Mouse (Mus musculus): ENCODE measurements around the gene Platr17. TPM values are rescaled to one million over a fixed set of nuclear protein-coding genes. Genes with fewer than 3 reads are reported as not detected.

Gene Platr17
- total and polyA plus RNA-seq, 3 experiments: not detected

DNA sequence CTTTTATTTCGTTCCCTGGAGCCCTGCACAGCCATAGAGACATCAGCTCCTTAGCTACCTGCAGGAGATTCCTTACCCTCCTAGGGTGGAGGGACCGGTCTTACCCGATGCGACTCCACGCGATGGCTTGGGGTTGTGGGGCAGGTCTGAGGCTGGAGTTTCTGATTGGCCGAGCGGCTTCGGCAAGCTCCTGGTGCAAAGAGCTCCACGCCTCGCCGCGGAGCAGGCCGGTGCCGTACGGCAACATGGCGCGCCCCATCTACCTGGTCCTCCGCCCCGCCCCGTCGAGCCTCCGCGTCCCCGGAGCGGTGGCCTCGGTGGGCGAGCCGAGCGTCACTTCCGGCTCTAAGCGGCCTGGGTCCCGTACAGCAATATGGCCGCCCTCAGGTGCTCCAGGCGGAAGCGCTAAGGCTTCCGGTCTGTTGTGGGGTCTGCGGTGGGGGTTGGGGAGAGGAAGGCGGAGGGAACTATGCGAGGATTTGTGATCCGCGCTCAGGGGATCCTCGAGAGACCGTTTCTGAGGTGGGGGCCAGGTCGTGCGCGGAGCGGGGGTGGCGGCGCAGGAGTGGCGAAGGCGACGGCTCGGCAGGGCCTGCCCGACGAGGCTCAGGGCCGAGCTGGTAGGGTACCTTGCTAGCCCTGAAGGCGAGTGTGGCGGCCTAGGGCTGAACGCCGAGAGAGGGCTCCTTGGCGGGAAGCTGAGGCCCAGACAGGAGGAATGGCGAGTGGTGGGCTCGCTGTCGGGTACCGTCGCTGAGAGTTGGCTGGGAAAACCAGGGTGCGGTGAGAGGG lies 4.3 kb downstream of the Platr17 start, which contains the start of gene Daxx:
Daxx (plus strand) TSS at position 338 of the 792 bp plus-strand sequence.
- Histone ChIP-seq H3K4me2 (ENCODE audit: insufficient read depth, low read depth, poor library complexity, severe bottlenecking) (peak within 1 kb of the TSS; percentile 83), H3K36me3 (replicated peaks in 1 of 2; ENCODE audit: control insufficient read depth in 1 of 2, insufficient read depth in 1 of 2, low read length in 1 of 2) (peaks cover 30 to 32% of the 10 kb centered on the region in 2 experiments), H3K9ac (ENCODE audit: insufficient read depth, low read depth) (peak within 1 kb of the TSS; percentile 80), H3K9me3 (replicated peaks; ENCODE audit: low read length) (no peaks in the 10 kb centered on the region), H3K27me3 (replicated peaks) (no peaks in the 10 kb centered on the region), H3K27ac (ENCODE audit: insufficient read depth, low read depth) (peak within 1 kb of the TSS; percentile 87), H3K4me3 (replicated peaks in 1 of 3; ENCODE audit: low read depth in 2 of 3, low read length in 2 of 3, poor library complexity in 1 of 3) (peak within 1 kb of the TSS; percentile 72 to 90 (median 89)), H3K79me2 (replicated peaks; ENCODE audit: control insufficient read depth, extremely low read depth, insufficient read depth, poor library complexity, severe bottlenecking) (peaks cover 12% of the 10 kb centered on the region; the same call in 1 of the 2 replicates), H3K4me1 (ENCODE audit: control insufficient read depth in 1 of 2, insufficient read depth in 2 of 2) (peaks cover 0 to 25% of the 10 kb centered on the region in 2 experiments; a peak in 2 of 4 replicates)
- peak; percentile 70; the same call in 1 of the 2 replicates for TF ChIP-seq MAZ (IDR thresholded peaks at IDR 0.05; ENCODE audit: low read depth, low read length)
- peak; percentile 88 for TF ChIP-seq POLR2A (IDR thresholded peaks at IDR 0.05; ENCODE audit: low read depth, low read length)
- no peak for TF ChIP-seq CHD1 (IDR thresholded peaks at IDR 0.05; ENCODE audit: low read depth, low read length)
- TF ChIP-seq ELF1 (IDR thresholded peaks at IDR 0.05; ENCODE audit: low read depth, low read length): peak; percentile 98
- TF ChIP-seq RAD21 (IDR thresholded peaks at IDR 0.05; ENCODE audit: low read depth, low read length): no peak
- TF ChIP-seq BHLHE40 (IDR thresholded peaks at IDR 0.05; ENCODE audit: low read depth, low read length): 0 out of 2 replicates have a peak, but pooled peaks have one; percentile 3
- TF ChIP-seq ZKSCAN1 (IDR thresholded peaks at IDR 0.05; ENCODE audit: borderline replicate concordance, low read depth, low read length): no peak
- peak; percentile 59; the same call in 1 of the 2 replicates for TF ChIP-seq NELFE (IDR thresholded peaks at IDR 0.05; ENCODE audit: low read depth, low read length)
- TF ChIP-seq TCF12 (IDR thresholded peaks at IDR 0.05; ENCODE audit: low read depth, low read length): peak; percentile 53; the same call in 1 of the 2 replicates
- TF ChIP-seq UBTF (IDR thresholded peaks at IDR 0.05; ENCODE audit: low read depth, low read length): 0 out of 2 replicates have a peak, but pooled peaks have one; percentile 68
- peak; percentile 51 for TF ChIP-seq SIN3A (IDR thresholded peaks at IDR 0.05; ENCODE audit: low read length)
- peak; percentile 96 for TF ChIP-seq HCFC1 (IDR thresholded peaks at IDR 0.05; ENCODE audit: low read depth, low read length)
- TF ChIP-seq MAX (IDR thresholded peaks at IDR 0.05; ENCODE audit: low read length): peak; percentile 76; the same call in 1 of the 2 replicates
- no peak for TF ChIP-seq MAFK (IDR thresholded peaks at IDR 0.05; ENCODE audit: insufficient replicate concordance, low read length)
- no peak for TF ChIP-seq USF1 (IDR thresholded peaks at IDR 0.05; ENCODE audit: low read depth, low read length)
- no peak for TF ChIP-seq E2F4 (IDR thresholded peaks at IDR 0.05; ENCODE audit: insufficient replicate concordance, low read depth, low read length)
- peak; percentile 57 for TF ChIP-seq MYC (IDR thresholded peaks at IDR 0.05; ENCODE audit: low read depth, low read length)
- TF ChIP-seq JUND (conservative IDR thresholded peaks at IDR 0.05; ENCODE audit: low read depth, low read length): no peak
- TF ChIP-seq GABPA (IDR thresholded peaks at IDR 0.05; ENCODE audit: insufficient replicate concordance, low read depth, low read length): peak; percentile 15; the same call in 1 of the 2 replicates
- TF ChIP-seq RCOR1 (conservative IDR thresholded peaks at IDR 0.05; ENCODE audit: low read depth, low read length): peak; percentile 80
- peak; percentile 65; the same call in 1 of the 2 replicates for TF ChIP-seq ZMIZ1 (IDR thresholded peaks at IDR 0.05; ENCODE audit: low read depth, low read length)
- no peak for TF ChIP-seq ZC3H11A (IDR thresholded peaks at IDR 0.05; ENCODE audit: low read depth, low read length)
- peak; percentile 58 for TF ChIP-seq MXI1 (IDR thresholded peaks at IDR 0.05; ENCODE audit: low read depth, low read length)
- TF ChIP-seq POLR2AphosphoS2 (IDR thresholded peaks at IDR 0.05; ENCODE audit: low read depth, low read length): 0 out of 2 replicates have a peak, but pooled peaks have one; percentile 59
- TF ChIP-seq IRF4 (IDR thresholded peaks at IDR 0.05; ENCODE audit: low read depth, low read length): no peak; the same call in 1 of the 2 replicates
- TF ChIP-seq EP300 (IDR thresholded peaks at IDR 0.05; ENCODE audit: low read length): no peak
- no peak for TF ChIP-seq CTCF (conservative IDR thresholded peaks at IDR 0.05 in 1 of 2, IDR thresholded peaks at IDR 0.05 in 1 of 2; ENCODE audit: low read depth in 2 of 2, low read length in 2 of 2)
- TF ChIP-seq ETS1 (conservative IDR thresholded peaks at IDR 0.05; ENCODE audit: low read depth, low read length): no peak; the same call in 1 of the 2 replicates
- peak; percentile 89 for TF ChIP-seq CHD2 (IDR thresholded peaks at IDR 0.05; ENCODE audit: low read length)
- TF ChIP-seq ZNF384 (IDR thresholded peaks at IDR 0.05; ENCODE audit: low read depth, low read length): no peak
- peak; percentile 86; the same call in 1 of the 2 replicates for TF ChIP-seq KAT2A (IDR thresholded peaks at IDR 0.05; ENCODE audit: insufficient replicate concordance, low read length)
- peak; percentile 84 for TF ChIP-seq NRF1 (IDR thresholded peaks at IDR 0.05; ENCODE audit: low read depth, low read length)
- in situ Hi-C loops (cut with MboI; ENCODE audit: low pct_ligation_motif_present, low pct_unique_long_range_greater_than_20kb, low sequenced_read_pairs) (no loop called here), dilution Hi-C loops (cut with MboI; ENCODE audit: extremely low pct_ligation_motif_present, extremely low pct_unique_long_range_greater_than_20kb, low sequenced_read_pairs) (no loop called here)
- peak; percentile 96 for DNase-seq (ENCODE audit: extremely low read depth)

Measured in CH12.LX (cell line).